Mouse (Mus musculus) hematopoietic stem cell, adult 5-6 weeks (primary cell): ENCODE data around the gene St8sia4. TPM values are rescaled to one million over a fixed set of nuclear protein-coding genes. Genes with fewer than 3 reads are reported as not detected.

Experiments used
- ATAC-seq, 2 experiments: fragments of 125-278 bp in 1 of 2; replicated peaks in 1 of 2; 2 replicates each; pipeline ENCODE4 v1.8.0; 2016 to 2017; ENCODE audit warnings: inconsistent platforms in 2 of 2, mild to moderate bottlenecking in 2 of 2, moderate number of reproducible peaks in 2 of 2, low read depth in 1 of 2, moderate TSS enrichment in 1 of 2; ENCODE audit not compliant: low FRiP score in 2 of 2, poor library complexity in 2 of 2, severe bottlenecking in 2 of 2, insufficient read depth in 1 of 2, low TSS enrichment in 1 of 2
- total RNA-seq: library from RNA; stranded (forward); fragments of 172-1452, 232-1000 nt; gene quantifications from 2 replicates; pipeline ENCODE4 v1.2.3, GENCODE M21; 2017

St8sia4 gene
- 84.7 and 112 TPM in 2 replicates for total RNA-seq

- peak; percentile 91 to 93 for ATAC-seq
Observed at GRCm38 (mm10) chr1:95667435-95668252, at the start of gene St8sia4. St8sia4 (minus strand) TSS chr1:95667571.

GRCm38 (mm10) chr1:95709181-95709580 is 41.8 kb upstream of the St8sia4 start:
- ATAC-seq: no peak

- ATAC-seq: no peak
Observed at GRCm38 (mm10) chr1:95699903-95700302, 32.5 kb upstream of the St8sia4 start.

- ATAC-seq: peak; percentile 99
Observed at GRCm38 (mm10) chr1:95674052-95674451, 6.7 kb upstream of the St8sia4 start.

GRCm38 (mm10) chr1:95668253-95668805 is 958 bp upstream of the St8sia4 start:
- no peak for ATAC-seq

GRCm38 (mm10) chr1:95666541-95667320 is 640 bp downstream of the St8sia4 start:
- no peak for ATAC-seq

GRCm38 (mm10) chr1:95665951-95666484 is 1.4 kb downstream of the St8sia4 start:
- peak; percentile 0 to 6; a peak in 2 of 4 replicates for ATAC-seq

- ATAC-seq: peak; percentile 8 to 18; a peak in 1 of 4 replicates
Observed at GRCm38 (mm10) chr1:95664969-95665702, 2.2 kb downstream of the St8sia4 start.

GRCm38 (mm10) chr1:95664321-95664825 is 3.0 kb downstream of the St8sia4 start:
- peak; percentile 3 to 8; a peak in 3 of 4 replicates for ATAC-seq

GRCm38 (mm10) chr1:95657051-95657668 is 10.2 kb downstream of the St8sia4 start:
- peak; percentile 94 for ATAC-seq

GRCm38 (mm10) chr1:95655564-95655963 is 11.8 kb downstream of the St8sia4 start:
- no peak for ATAC-seq

- no peak for ATAC-seq
Observed at GRCm38 (mm10) chr1:95653445-95653844, 13.9 kb downstream of the St8sia4 start.

GRCm38 (mm10) chr1:95644292-95644691 is 23.1 kb downstream of the St8sia4 start:
- no peak for ATAC-seq

- no peak for ATAC-seq
Observed at GRCm38 (mm10) chr1:95639001-95639400, 28.4 kb downstream of the St8sia4 start.

- no peak for ATAC-seq
Observed at GRCm38 (mm10) chr1:95624376-95624775, 43.0 kb downstream of the St8sia4 start.

GRCm38 (mm10) chr1:95618647-95619046 is 48.7 kb downstream of the St8sia4 start:
- ATAC-seq: no peak

GRCm38 (mm10) chr1:95618125-95618524 is 49.2 kb downstream of the St8sia4 start:
- no peak for ATAC-seq
